Mouse (Mus musculus): ENCODE results near the gene Tyk2.

- no peak for TF ChIP-seq CTCF (IDR thresholded peaks at IDR 0.05; ENCODE audit: low read depth, low read length)
- no peak for TF ChIP-seq TAL1 (conservative IDR thresholded peaks at IDR 0.05; ENCODE audit: low read depth, low read length)
Observed at GRCm38 (mm10) chr9:21083324-21083723, 47.7 kb downstream of the Tyk2 start.

All from G1E (cell line).